Mouse (Mus musculus) v-Abl transformed pro-B cells (cell line): Measurements from ENCODE around the gene P4hb.

Experiments used
- in situ Hi-C, 2 experiments: fragments of 400-800 bp; cut with MboI; formaldehyde crosslinking; loops; one replicate each; pipeline ENCODE4 v1.15.1; 2025; ENCODE audit not compliant: unreplicated experiment in 2 of 2

Gene P4hb

DNA sequence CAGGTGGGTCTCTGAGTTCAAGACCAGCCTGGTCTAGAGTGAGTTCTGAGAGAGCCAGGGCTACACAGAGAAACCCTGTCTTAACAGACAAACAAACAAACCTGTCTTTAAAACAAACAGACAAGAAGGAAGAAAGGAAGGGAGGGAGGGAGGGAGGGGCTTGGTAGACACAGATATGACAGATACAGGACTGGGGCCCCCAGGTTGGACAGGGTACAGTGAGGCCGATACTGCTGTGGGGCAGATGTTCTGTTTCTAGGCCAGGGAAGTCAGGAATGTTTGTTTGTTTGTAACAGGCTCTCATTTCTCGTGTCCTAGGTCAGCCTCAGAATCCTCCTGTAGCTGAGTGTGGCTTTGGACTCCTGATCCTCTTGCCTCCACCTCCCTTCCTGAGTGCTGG, 30.5 kb upstream of the P4hb start:
- in situ Hi-C loops, result loop anchor here in 1 of 2 experiments (25.0 kb wide), 1 partner anchor 184 kb away; the partner anchor contains the start of genes Dus1l, Gps1 and Rfng

DNA sequence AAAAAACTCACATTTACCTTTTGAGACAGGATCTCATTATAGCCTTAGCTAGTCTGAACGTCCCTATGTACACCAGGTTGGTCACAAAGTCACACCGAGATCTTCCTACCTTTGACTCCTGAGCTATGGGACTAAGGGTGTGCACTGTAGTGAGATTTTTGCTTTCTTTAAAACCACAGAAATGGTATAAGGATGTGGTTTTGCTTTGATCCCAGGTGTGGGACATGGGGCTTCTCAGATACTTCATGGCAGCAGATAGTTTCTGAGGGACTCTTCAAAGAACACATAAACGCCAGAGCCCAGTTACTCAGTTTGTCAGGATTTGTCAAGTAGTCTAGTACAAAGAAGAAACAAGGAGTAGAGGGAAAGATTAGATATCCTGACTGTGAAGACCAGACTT, 27.7 kb upstream of the P4hb start:
- in situ Hi-C loops, result loop anchor here in 1 of 2 experiments (25.0 kb wide), 1 partner anchor 187 kb away; the partner anchor contains the start of genes Dus1l, Gps1 and Rfng

DNA sequence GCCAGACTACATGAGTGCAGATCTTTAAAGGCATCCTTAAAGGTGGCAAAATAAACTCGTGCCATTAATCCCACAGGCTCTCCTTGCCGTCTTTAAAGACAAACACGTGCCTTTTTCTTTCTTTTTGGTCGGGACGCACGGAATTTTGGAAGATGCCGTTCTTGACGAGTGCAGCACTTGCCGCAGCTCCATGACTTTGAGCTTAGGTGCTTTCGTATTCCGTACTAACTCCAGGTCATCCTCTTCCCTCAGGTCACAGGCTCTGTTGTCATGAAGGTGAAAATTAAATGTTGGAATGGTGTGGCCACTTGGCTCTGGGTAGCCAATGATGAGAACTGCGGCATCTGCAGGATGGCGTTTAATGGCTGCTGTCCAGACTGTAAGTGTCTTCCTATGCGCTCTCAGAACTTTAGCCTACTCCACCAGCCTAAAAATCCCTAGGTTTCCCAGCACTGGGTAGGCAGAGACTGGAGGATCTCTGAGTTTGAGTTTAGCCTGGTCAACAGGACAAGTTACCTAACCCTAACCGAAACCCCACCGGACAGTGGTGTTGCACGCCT, 26.0 kb upstream of the P4hb start:
- in situ Hi-C loops, result no loop called here

DNA sequence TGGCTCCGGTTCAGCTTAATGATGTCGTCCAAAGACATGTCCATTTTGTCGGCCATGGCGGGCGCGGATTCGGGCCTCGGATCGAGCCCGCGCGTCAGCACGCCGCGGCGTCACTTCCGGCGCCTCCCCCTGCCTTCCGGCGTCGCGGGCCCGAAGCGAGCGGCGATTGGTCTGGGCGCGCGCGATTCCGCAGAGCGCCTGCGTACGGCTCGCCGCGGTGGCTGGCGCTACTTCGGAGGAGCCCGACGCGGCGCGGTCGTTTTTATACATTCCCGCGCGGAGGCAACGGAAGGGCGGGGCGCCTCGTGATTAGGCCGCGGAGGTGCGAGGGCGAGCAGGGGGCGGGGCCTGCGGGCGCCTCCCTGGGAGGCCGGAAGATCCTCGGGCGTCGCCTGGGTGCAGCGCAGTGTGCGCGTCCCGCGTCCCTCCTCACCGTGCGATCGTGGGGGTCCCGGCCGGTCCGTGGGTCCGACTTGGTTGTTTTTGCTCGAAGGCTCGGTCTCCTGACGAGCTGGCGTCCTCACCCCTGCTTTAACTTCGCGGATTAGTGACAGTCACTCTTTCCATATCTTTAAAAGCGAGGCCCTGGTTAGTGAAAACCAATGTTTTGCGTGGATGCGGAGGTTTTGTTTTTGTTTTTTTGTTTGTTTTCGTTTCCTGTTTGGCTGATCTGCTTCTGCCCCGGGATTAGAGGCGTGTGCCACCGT, 25.4 kb upstream of the P4hb start, which contains the start of the genes Alyref and Anapc11:
TSS of gene Alyref (minus strand) at position 83 of the 707 bp plus-strand sequence.
TSS of gene Anapc11 (plus strand) at position 139 of the 707 bp plus-strand sequence.
- in situ Hi-C loops, result no loop called here

DNA sequence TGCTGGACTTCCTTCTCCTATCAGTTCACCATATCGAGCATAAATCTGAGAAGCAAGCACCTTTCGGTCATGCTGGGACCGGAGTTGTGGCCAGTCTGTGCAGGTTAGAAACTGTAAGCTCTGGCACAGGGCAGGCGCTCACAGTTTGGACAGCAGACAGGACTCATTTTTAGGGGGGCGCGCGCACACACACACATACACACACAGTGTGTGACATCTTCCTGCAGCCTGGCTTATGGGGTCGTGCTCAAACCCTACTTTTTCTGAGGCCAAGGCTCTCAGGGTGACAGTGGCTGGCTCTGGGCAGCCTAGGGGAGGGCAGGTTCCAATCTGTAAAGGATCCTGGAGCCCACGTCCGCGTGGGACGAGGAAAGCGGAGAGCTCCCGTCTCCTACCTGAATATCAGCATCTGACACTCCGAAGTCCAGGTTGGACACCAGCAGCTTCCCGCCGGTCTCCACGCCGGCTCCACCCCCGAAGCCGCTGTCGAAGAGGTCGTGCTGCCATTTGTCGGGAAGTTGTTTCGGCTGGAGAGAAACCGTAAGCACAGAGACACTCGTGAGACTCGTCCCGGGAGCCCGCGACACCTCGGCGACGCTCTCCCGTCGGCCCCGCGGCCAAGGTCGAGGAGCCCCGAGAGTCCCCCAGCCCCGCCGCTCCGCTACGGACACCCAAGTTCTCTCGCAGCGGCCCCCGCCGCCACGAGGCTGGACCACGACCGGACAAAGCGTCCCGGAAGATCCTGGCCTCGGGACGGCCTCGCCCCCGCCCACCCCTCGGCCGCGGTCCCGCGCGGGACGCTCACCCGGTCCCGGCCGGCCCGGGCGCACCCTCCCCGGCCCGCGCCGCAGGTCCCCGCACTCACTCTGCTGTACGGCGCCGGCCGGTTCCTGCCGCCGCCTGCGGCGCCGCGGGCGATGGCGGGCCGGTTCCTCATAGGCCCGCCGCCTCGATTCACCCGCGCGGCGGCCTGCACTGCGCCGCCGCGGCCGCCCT, 24.5 kb upstream of the P4hb start:
- in situ Hi-C loops, result no loop called here

DNA sequence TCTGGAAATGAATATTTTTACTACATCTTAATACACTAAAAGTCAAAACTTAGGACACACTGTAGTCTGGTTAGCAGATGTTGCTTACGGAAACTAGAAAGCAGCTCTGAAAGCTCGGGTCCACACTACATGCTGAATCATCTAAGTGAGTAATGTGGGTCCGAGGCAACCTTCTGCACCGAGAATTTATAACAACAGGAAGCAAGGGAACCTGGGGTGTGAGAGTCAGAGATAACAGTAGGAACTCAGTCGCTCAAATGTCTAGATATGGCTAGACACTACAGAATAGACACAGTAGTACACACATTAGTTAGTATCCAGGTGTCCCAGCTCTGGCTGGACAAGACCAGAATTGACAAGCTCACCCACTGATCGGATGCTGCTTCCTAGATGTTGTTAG, 15.5 kb upstream of the P4hb start:
- in situ Hi-C loops, result no loop called here

DNA sequence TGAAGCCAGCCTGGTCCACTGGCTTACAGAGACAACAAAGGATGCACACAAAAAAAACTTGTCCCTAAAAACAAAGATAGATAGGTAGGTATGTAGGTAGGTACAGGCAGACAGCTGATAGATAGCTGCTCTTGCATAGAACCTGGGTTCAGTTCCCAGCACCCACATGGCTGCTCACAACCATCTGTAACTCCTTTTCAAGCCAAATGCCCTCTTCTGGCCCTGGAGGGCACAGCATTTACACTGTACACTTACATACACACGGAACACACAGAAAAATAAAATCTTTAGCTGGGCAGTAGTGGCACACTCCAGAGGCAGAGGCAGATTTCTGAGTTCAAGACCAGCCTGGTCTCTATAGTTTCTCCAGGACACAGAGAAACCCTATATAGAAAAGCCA, 10.9 kb upstream of the P4hb start:
- in situ Hi-C loops, result loop anchor here in 1 of 2 experiments (5.0 kb wide), 1 partner anchor 33 kb away; the partner anchor contains the start of gene Pcyt2

DNA sequence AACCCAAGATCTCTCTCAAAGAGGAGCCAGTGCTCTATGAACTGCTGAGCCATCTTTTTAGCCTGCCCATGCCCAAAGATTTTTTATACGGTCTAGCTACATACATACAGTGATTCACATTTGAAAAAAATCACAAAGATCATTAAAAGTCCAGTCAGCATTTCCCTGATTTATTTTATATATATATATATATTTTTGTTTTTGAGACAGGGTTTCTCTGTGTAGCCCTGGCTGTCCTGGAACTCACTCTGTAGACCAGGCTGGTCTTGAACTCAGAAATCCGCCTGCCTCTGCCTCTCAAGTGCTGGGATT, 9.9 kb upstream of the P4hb start:
- in situ Hi-C loops, result loop anchor here in 1 of 2 experiments (5.0 kb wide), 1 partner anchor 34 kb away; the partner anchor contains the start of gene Pcyt2

DNA sequence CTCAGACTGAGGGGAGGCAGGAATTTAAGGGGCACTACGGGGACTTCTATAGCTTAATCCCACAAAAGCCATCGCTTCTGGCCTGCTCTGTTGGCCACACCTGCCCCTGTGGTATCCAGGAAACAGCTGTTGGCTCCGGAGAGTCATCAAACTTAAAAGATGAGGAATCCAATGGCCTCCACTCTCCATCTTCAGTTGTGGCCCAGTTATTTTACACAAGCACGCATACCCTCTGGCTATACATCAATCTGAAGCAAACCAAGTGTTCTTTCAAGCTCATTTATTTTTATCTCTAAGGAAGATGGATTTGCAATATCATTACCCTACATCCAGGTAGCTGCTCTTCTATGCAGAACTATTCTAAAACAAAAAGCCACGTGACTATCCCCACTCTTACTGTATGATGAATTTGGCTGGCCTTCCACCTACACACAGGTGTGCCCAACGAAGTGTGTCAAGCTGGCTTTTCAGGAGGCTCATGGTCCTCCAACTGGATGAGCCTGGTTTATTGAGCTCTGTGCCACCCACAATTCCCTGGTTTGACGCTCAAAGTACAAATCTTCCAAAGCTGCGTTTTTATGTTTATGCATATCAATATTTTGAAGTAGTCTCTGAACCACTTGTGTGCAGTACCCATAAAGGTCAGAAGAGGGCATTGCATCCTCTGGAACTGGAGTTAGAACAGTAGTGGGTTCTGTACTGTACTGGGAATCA, 9.4 kb upstream of the P4hb start:
- in situ Hi-C loops, result loop anchor here in 1 of 2 experiments (5.0 kb wide), 1 partner anchor 35 kb away; the partner anchor contains the start of gene Pcyt2

DNA sequence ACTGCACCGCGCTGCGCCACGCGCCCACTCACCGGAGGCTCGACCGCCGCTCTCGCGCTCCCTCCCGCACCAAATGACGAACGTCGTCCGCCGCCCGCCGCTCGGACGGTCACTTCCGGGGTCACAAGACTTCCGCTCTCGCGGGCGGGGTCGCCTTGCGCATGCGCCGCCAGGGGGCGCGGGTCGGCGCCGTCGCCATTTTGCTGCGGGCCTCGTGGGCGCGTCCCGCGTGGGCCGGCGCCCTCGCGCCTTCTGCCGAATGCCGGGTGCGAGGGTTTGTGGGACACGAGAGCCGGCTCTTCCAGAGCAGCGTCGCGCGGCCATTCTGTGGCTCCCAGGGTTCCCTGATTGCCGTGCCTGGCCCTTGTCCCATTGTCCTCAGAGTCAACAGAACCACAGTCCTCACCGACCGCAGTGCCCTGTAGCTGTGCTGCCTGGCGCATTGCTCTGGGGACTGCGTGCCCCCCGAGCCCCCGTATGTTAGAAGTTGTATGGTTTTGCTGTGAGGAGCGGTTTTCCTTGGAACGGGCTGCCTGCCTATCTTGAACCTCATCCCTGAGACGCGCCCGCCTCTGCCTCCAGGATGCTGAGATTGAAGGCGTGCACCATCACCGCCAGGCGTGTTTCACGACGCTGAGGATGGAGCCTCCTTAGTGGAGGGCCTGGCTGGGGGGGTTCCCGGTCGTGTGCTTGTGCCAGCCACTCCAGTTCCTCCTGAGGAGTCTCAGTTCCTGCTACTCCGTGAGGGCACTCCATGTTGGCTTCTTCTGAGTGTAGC, 8.6 kb upstream of the P4hb start, which contains the start of gene Arhgdia:
TSS of gene Arhgdia (minus strand) at position 135 of the 778 bp plus-strand sequence.
- in situ Hi-C loops, result loop anchor here in 1 of 2 experiments (5.0 kb wide), 1 partner anchor 36 kb away; the partner anchor contains the start of gene Pcyt2

DNA sequence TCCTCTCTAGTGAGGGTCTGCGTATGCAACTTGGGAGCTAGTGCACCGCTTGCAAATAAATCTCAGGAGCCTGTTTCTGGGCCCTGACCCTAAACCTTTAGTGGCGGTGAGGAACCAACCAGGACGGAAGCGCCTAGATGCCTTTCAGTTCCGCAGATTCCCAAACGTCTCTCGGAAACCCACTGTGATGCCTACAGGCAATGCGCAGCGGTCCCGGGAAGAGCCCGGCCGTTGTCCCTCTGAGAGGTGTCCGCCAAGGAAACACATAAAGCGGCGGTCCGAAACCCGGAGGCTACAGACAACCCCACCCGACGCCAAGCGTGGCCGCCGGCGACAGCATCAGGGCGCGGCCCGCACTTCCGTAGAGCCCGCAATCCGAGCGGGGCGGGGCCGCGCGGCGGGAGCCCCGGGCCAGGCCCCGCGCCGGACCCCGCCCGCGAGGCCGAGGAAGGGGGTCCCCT, 7.8 kb upstream of the P4hb start:
- in situ Hi-C loops, result loop anchor here in 1 of 2 experiments (5.0 kb wide), 1 partner anchor 36 kb away; the partner anchor contains the start of gene Pcyt2

DNA sequence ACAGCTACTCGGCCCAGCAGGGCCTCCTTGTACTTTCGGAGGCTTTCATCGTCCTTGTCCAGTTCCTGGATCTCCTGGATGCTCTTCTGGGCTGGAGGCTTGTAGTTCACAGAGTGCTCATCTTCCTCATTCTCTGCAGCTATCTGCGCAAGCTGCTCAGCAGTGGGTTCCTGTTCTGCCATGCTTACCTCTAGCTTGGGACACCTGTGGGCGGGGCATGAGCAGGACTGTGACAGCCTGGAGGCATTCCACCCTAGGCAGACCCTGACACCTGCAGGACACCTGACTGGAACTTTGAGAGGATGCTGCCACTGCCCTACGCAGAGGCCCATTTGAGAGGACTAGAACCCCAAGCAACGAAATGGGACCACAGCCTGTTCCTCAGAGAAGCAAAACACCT, 7.1 kb upstream of the P4hb start:
- in situ Hi-C loops, result loop anchor here in 1 of 2 experiments (5.0 kb wide), 1 partner anchor 37 kb away; the partner anchor contains the start of gene Pcyt2

DNA sequence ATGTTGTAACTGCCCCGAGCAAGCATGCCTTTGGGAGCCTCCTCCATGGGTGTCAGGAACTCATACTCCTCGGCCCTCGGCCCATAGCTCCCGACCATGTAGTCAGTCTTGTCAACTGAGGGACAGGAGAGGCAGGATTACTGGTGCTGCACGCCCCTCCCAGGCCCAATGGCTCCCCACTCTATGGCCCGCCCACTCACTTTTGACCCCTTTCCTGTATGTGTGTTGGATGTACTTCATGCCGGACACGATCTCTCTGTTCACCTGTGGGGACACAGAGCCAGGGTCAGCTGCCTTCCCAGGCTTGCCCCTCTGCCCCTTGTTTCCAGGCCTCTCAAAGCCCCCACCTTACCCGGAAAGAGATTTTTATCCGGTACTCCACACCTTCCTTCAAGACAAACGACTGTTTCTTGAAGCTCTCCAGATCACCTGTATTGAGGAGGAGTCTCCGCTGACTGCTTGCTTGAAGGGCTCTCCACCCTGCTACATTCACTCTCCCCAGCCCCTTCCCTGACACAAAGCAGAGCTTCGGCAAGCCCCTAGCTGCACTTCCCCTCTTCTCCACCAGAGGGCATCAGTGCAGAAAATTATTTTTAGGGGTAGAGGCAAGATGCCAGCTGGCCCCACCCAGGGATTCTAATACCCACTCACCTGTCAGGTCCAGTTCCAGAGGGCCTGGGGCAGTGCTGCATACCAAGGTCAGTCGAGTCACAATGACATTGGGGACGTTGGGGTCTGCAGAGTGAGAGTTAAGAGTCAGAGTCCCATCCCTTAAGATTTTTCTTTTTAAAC, 6.5 kb upstream of the P4hb start:
- in situ Hi-C loops, result loop anchor here (5.0 kb wide), 3 partner anchors 38 to 92 kb away; partner anchors contain the start of gene Pcyt2 (in 2 of the 2)

DNA sequence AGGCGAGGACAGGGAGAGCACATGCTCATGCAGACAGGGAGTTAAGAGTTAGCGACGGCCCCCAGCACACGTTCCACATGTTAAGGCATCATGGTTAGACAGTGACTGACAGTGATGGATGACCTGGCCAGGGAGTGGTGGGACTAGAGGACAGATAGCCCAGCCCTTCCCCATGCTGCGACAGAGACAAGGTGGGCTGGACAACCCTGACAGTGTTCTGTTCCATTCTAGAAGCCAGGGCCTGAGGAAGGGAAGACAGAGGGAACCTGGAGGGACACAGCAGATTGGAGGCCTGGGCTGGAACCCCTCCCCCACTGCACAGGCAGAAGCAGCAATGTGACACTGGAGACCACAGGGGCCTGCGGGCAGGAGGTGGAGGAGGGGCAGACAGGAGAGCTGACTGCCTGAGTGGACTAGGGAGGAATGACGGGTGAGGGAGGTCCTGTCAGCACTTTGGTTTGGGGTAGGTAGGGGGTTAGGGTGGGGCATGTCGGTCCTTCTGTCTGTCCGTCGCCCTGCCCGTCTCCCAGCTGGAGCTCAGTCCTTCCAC, 5.7 kb upstream of the P4hb start:
- in situ Hi-C loops, result loop anchor here in 1 of 2 experiments (5.0 kb wide), 3 partner anchors 39 to 91 kb away; partner anchors contain the start of gene Pcyt2

DNA sequence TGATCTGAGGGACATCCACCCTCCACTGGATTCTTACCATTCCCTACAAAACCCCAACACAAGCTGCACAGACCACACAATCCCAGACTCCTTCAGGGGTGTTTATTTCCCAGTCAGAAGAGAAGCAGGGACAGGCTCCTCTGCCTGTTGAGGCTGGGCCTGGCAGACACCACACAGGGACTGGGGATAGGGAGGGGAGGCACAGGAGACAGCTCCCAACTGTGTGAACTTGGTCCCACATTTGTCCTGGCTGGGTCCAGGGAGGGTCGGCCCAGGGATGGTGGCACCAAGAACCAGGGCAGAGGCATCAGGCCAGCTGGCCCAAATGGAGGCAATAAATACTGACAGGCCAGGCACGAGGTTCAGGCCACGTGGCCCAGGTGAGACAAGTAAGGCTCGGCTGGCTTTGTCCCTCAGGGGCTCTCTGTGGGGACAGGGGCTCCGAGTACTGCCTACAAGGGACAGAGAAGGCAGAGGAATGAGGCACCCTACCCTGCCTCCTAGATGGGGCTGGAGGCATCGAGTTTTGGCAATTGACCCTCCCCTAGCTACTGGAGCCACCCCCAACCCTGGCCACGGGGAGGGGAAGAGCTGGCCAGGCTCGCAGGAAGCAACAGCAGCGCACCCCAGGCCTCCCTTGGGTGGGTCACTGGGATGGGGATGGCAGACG, 5.1 kb upstream of the P4hb start:
- in situ Hi-C loops, result loop anchor here in 1 of 2 experiments (5.0 kb wide), 3 partner anchors 39 to 91 kb away; partner anchors contain the start of gene Pcyt2

DNA sequence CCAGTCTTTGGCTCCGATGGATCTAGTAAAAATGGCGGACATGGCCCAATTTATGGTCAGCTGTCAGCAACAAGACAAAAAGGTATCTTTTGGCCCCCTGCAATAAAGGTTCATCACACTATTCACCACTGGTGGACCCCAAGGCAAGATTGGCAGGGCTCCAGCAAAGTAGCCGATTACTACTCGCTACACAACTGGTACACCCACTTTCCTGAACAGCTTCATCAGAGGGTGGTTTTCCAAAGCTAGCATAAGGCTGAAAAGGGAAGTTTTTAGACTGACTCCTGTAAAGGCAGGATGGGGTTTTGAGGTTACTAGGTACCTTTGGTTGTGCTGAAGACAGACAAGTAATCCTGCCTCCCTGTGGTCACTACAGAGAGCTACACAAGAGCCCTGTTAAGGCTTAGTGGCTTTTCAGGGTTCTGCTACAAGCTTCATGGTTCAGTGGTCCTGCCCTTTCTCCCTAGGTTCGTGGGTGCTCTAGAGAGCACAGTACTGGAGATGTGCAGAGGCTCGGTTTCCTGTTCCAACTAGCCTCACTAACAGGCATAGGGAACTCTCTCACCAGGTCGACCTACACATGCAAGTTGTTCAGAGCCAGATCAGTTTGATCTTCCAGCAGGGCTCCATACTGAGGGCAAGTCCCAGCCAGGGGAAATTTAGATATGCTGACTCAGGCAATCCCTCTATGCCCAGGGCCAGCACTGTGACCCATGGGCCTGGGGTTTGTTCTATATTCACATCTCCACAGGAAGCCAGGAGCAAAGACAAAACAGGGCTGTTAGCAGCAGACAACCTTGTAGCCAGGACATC, 4.4 kb upstream of the P4hb start:
- in situ Hi-C loops, result loop anchor here in 1 of 2 experiments (5.0 kb wide), 3 partner anchors 40 to 90 kb away; partner anchors contain the start of gene Pcyt2
